Mouse (Mus musculus): ENCODE measurements around the gene Mnt. TPM values are rescaled to one million over a fixed set of nuclear protein-coding genes. Genes with fewer than 3 reads are reported as not detected.
"Not testable (repeated sequence)": the region's sequence is repeated elsewhere in the genome, so short reads cannot be mapped to it uniquely, and the experiment has no call there.

Mnt gene
- polyA plus RNA-seq (2014; fragmentation: Nextera tagmentation; extraction: Ambion mirVana), result 5.8 and 6.0 TPM in 2 replicates

GRCm38 (mm10) chr11:74830256-74831161, at the start of gene Mnt:
TSS of gene Mnt (plus strand) at chr11:74830920.
- WGBS, result under 1% methylated on average over 70 of the region's 70 CpGs
- peak within 1 kb of the TSS; percentile 88 for H3K4me3 ChIP-seq (ENCODE audit: low read depth, low read length)
- no peaks in the 10 kb centered on the region for H3K27me3 ChIP-seq (ENCODE audit: control insufficient read depth, insufficient read depth, low read length)
- H3K9ac ChIP-seq (ENCODE audit: low read length), result peak within 1 kb of the TSS; percentile 79
- H3K36me3 ChIP-seq (ENCODE audit: control insufficient read depth, insufficient read depth, low read length), result no peaks in the 10 kb centered on the region
- peak within 1 kb of the TSS; percentile 63 for H3K27ac ChIP-seq (ENCODE audit: low read depth, low read length)
- peak; percentile 97 for DNase-seq (ENCODE audit: low spot score)
- peaks cover 20% of the 10 kb centered on the region for H3K4me1 ChIP-seq (replicated peaks; ENCODE audit: control insufficient read depth, insufficient read depth, low read length)
- no peaks in the 10 kb centered on the region for H3K9me3 ChIP-seq (ENCODE audit: control insufficient read depth, low read length)
- peak within 1 kb of the TSS; percentile 82 for H3K4me2 ChIP-seq (ENCODE audit: low read depth, low read length, severe bottlenecking)
- peak; percentile 89 for ATAC-seq (replicated peaks; ENCODE audit: low FRiP score)

GRCm38 (mm10) chr11:74792874-74793273, 37.8 kb upstream of the Mnt start:
- H3K4me2 ChIP-seq (ENCODE audit: low read depth, low read length, severe bottlenecking), result no peak overlapping the region
- H3K27me3 ChIP-seq (ENCODE audit: control insufficient read depth, insufficient read depth, low read length), result no peaks in the 10 kb centered on the region
- WGBS, result 94% methylated on average over 4 of the region's 4 CpGs
- no peak overlapping the region for H3K9ac ChIP-seq (ENCODE audit: low read length)
- no peak overlapping the region for H3K27ac ChIP-seq (ENCODE audit: low read depth, low read length)
- ATAC-seq (replicated peaks; ENCODE audit: low FRiP score) (no peak), DNase-seq (ENCODE audit: low spot score) (no peak)
- H3K36me3 ChIP-seq (ENCODE audit: control insufficient read depth, insufficient read depth, low read length), result peaks cover 12% of the 10 kb centered on the region
- H3K9me3 ChIP-seq (ENCODE audit: control insufficient read depth, low read length), result no peaks in the 10 kb centered on the region
- no peak overlapping the region for H3K4me3 ChIP-seq (ENCODE audit: low read depth, low read length)
- H3K4me1 ChIP-seq (replicated peaks; ENCODE audit: control insufficient read depth, insufficient read depth, low read length), result no peaks in the 10 kb centered on the region

GRCm38 (mm10) chr11:74800658-74801057, 30.1 kb upstream of the Mnt start:
- Histone ChIP-seq H3K27me3 (ENCODE audit: control insufficient read depth, insufficient read depth, low read length) (no peaks in the 10 kb centered on the region), H3K4me1 (replicated peaks; ENCODE audit: control insufficient read depth, insufficient read depth, low read length) (no peaks in the 10 kb centered on the region), H3K27ac (ENCODE audit: low read depth, low read length) (no peak overlapping the region), H3K4me3 (ENCODE audit: low read depth, low read length) (no peak overlapping the region), H3K36me3 (ENCODE audit: control insufficient read depth, insufficient read depth, low read length) (peaks cover 3% of the 10 kb centered on the region; the same call in 1 of the 2 replicates), H3K9ac (ENCODE audit: low read length) (no peak overlapping the region), H3K9me3 (ENCODE audit: control insufficient read depth, low read length) (no peaks in the 10 kb centered on the region), H3K4me2 (ENCODE audit: low read depth, low read length, severe bottlenecking) (no peak overlapping the region)
- ATAC-seq (replicated peaks; ENCODE audit: low FRiP score), result no peak
- 85% methylated on average over 4 of the region's 4 CpGs for WGBS
- no peak for DNase-seq (ENCODE audit: low spot score)

- Histone ChIP-seq H3K27ac (ENCODE audit: low read depth, low read length) (no peak overlapping the region), H3K4me2 (ENCODE audit: low read depth, low read length, severe bottlenecking) (no peak overlapping the region), H3K4me1 (replicated peaks; ENCODE audit: control insufficient read depth, insufficient read depth, low read length) (no peaks in the 10 kb centered on the region), H3K36me3 (ENCODE audit: control insufficient read depth, insufficient read depth, low read length) (peaks cover 4% of the 10 kb centered on the region; the same call in 1 of the 2 replicates), H3K27me3 (ENCODE audit: control insufficient read depth, insufficient read depth, low read length) (no peaks in the 10 kb centered on the region), H3K9ac (ENCODE audit: low read length) (no peak overlapping the region), H3K9me3 (ENCODE audit: control insufficient read depth, low read length) (no peaks in the 10 kb centered on the region), H3K4me3 (ENCODE audit: low read depth, low read length) (no peak overlapping the region)
- DNase-seq (ENCODE audit: low spot score), result no peak
- 95% methylated on average over 3 of the region's 3 CpGs for WGBS
- no peak for ATAC-seq (replicated peaks; ENCODE audit: low FRiP score)
These were observed 26.6 kb upstream of the Mnt start for GRCm38 (mm10) chr11:74804081-74804627.

GRCm38 (mm10) chr11:74807246-74807882, 23.4 kb upstream of the Mnt start:
- H3K4me1 ChIP-seq (replicated peaks; ENCODE audit: control insufficient read depth, insufficient read depth, low read length), result no peaks in the 10 kb centered on the region
- H3K4me2 ChIP-seq (ENCODE audit: low read depth, low read length, severe bottlenecking), result no peak overlapping the region
- H3K9ac ChIP-seq (ENCODE audit: low read length), result no peak overlapping the region
- ATAC-seq (replicated peaks; ENCODE audit: low FRiP score), result no peak
- 91% methylated on average over 6 of the region's 6 CpGs for WGBS
- H3K4me3 ChIP-seq (ENCODE audit: low read depth, low read length), result no peak overlapping the region
- DNase-seq (ENCODE audit: low spot score), result no peak
- no peaks in the 10 kb centered on the region for H3K27me3 ChIP-seq (ENCODE audit: control insufficient read depth, insufficient read depth, low read length)
- H3K9me3 ChIP-seq (ENCODE audit: control insufficient read depth, low read length), result no peaks in the 10 kb centered on the region
- no peak overlapping the region for H3K27ac ChIP-seq (ENCODE audit: low read depth, low read length)
- peaks cover 4% of the 10 kb centered on the region; the same call in 1 of the 2 replicates for H3K36me3 ChIP-seq (ENCODE audit: control insufficient read depth, insufficient read depth, low read length)

- H3K9ac ChIP-seq (ENCODE audit: low read length), result no peak overlapping the region
- no peaks in the 10 kb centered on the region for H3K9me3 ChIP-seq (ENCODE audit: control insufficient read depth, low read length)
- DNase-seq (ENCODE audit: low spot score), result no peak
- no peak overlapping the region for H3K4me3 ChIP-seq (ENCODE audit: low read depth, low read length)
- WGBS, result 94% methylated on average over 6 of the region's 6 CpGs
- ATAC-seq (replicated peaks; ENCODE audit: low FRiP score), result no peak
- H3K36me3 ChIP-seq (ENCODE audit: control insufficient read depth, insufficient read depth, low read length), result peaks cover 4% of the 10 kb centered on the region; the same call in 1 of the 2 replicates
- H3K27ac ChIP-seq (ENCODE audit: low read depth, low read length), result no peak overlapping the region
- no peaks in the 10 kb centered on the region for H3K4me1 ChIP-seq (replicated peaks; ENCODE audit: control insufficient read depth, insufficient read depth, low read length)
- H3K4me2 ChIP-seq (ENCODE audit: low read depth, low read length, severe bottlenecking), result no peak overlapping the region
- H3K27me3 ChIP-seq (ENCODE audit: control insufficient read depth, insufficient read depth, low read length), result no peaks in the 10 kb centered on the region
These were observed 22.4 kb upstream of the Mnt start for GRCm38 (mm10) chr11:74808251-74808853.

- Histone ChIP-seq H3K4me1 (replicated peaks; ENCODE audit: control insufficient read depth, insufficient read depth, low read length) (no peaks in the 10 kb centered on the region), H3K36me3 (ENCODE audit: control insufficient read depth, insufficient read depth, low read length) (peaks cover 4% of the 10 kb centered on the region; the same call in 1 of the 2 replicates), H3K4me3 (ENCODE audit: low read depth, low read length) (no peak overlapping the region), H3K9me3 (ENCODE audit: control insufficient read depth, low read length) (no peaks in the 10 kb centered on the region), H3K4me2 (ENCODE audit: low read depth, low read length, severe bottlenecking) (no peak overlapping the region), H3K27me3 (ENCODE audit: control insufficient read depth, insufficient read depth, low read length) (no peaks in the 10 kb centered on the region), H3K9ac (ENCODE audit: low read length) (no peak overlapping the region), H3K27ac (ENCODE audit: low read depth, low read length) (no peak overlapping the region)
- DNase-seq (ENCODE audit: low spot score), result no peak
- ATAC-seq (replicated peaks; ENCODE audit: low FRiP score), result no peak
These were observed 20.6 kb upstream of the Mnt start for GRCm38 (mm10) chr11:74810134-74810533.

- H3K36me3 ChIP-seq (ENCODE audit: control insufficient read depth, insufficient read depth, low read length); H3K4me2 ChIP-seq (ENCODE audit: low read depth, low read length, severe bottlenecking); H3K4me1 ChIP-seq (replicated peaks; ENCODE audit: control insufficient read depth, insufficient read depth, low read length); H3K27ac ChIP-seq (ENCODE audit: low read depth, low read length); H3K9ac ChIP-seq (ENCODE audit: low read length); ATAC-seq (replicated peaks; ENCODE audit: low FRiP score); DNase-seq (ENCODE audit: low spot score); H3K9me3 ChIP-seq (ENCODE audit: control insufficient read depth, low read length); H3K4me3 ChIP-seq (ENCODE audit: low read depth, low read length); H3K27me3 ChIP-seq (ENCODE audit: control insufficient read depth, insufficient read depth, low read length): not testable (repeated sequence)
- 93% methylated on average over 3 of the region's 3 CpGs for WGBS
These were observed 19.7 kb upstream of the Mnt start for GRCm38 (mm10) chr11:74811027-74811426.
